28 mouse cellular contexts compared by ENCODE assay signal in genomic region chr5:73918011-73918410, GRCm38 (mm10).
DNase-seq lines count a peak whose midpoint lies in the region; ATAC-seq lines count a peak whose summit lies in the region.
"Had no signal": no experiment of that assay in that cellular context is flagged by ENCODE, and none has a peak within 500 bp of the region (broad histone marks: within the 10 kb centered on the region; RNA-seq: fewer than 3 reads in every experiment).

No protein-coding gene starts in this region.

- H3K4me3 ChIP-seq in embryonic facial prominence, embryonic 11.5 days (ENCODE audit: low read depth, low read length): no peak overlapping the region
- H3K4me3 ChIP-seq in embryonic facial prominence, embryonic 10.5 days: no peak overlapping the region
- no peak overlapping the region for H3K4me3 ChIP-seq in embryonic facial prominence, embryonic 14.5 days (ENCODE audit: low read depth, low read length)
- H3K4me3 ChIP-seq: embryonic facial prominence, embryonic 12.5 days; embryonic facial prominence, embryonic 15.5 days; erythroblast, embryonic 14.5 days; forebrain, embryonic 10.5 days; forebrain, embryonic 12.5 days had no signal

- DNase-seq in embryo, embryonic 10.5 days (ENCODE audit: low spot score): peak; percentile 31
- DNase-seq in embryo, embryonic 10 days (ENCODE audit: low spot score): no peak
- peak; percentile 77 for DNase-seq in embryonic facial prominence, embryonic 11.5 days (ENCODE audit: low spot score)
- DNase-seq in embryonic facial prominence, embryonic 10.5 days (ENCODE audit: low spot score): no peak
- DNase-seq in embryonic facial prominence, embryonic 14.5 days (ENCODE audit: low spot score): peak; percentile 36
- peak; percentile 66 for DNase-seq in hindlimb bud, embryonic 11.5 days (ENCODE audit: extremely low spot score, low read depth, low spot score)
- no peak for DNase-seq in heart, adult 9 months (ENCODE audit: low spot score in 2 of 2)
- DNase-seq: adrenal gland, adult 8-10 months; adrenal gland, postnatal 14 days; adrenal gland, postnatal 36 days; B cell, adult 2 months; cerebellum, adult 11-12 months; cerebellum, adult 2 months; cerebellum, adult 9-10 months; cerebellum, postnatal 10 days; cerebellum, postnatal 25 days had no signal

- H3K27ac ChIP-seq in embryonic facial prominence, embryonic 11.5 days (replicated peaks; ENCODE audit: low read depth, low read length): no peak overlapping the region
- H3K27ac ChIP-seq in embryonic facial prominence, embryonic 10.5 days (replicated peaks): no peak overlapping the region
- H3K27ac ChIP-seq in embryonic facial prominence, embryonic 14.5 days (replicated peaks; ENCODE audit: low read depth, low read length): no peak overlapping the region
- H3K27ac ChIP-seq: embryonic facial prominence, embryonic 12.5 days; embryonic facial prominence, embryonic 15.5 days; forebrain, embryonic 10.5 days; forebrain, embryonic 12.5 days had no signal

- no peak for ATAC-seq in embryonic facial prominence, embryonic 11.5 days (replicated peaks; ENCODE audit: insufficient number of reproducible peaks, low FRiP score, low TSS enrichment, low read depth)
- ATAC-seq in embryonic facial prominence, embryonic 14.5 days (ENCODE audit: low read depth): no peak
- ATAC-seq: activated CD4-positive, CD25-positive, alpha-beta regulatory T cell, adult 4 months; CD4-positive, CD25-positive, alpha-beta regulatory T cell, adult 4 months; forebrain, embryonic 14.5 days; forebrain, embryonic 16.5 days; Patski had no signal

- H3K9me3 ChIP-seq in embryonic facial prominence, embryonic 11.5 days (replicated peaks; ENCODE audit: control insufficient read depth, low read length): no peaks in the 10 kb centered on the region
- H3K9me3 ChIP-seq in embryonic facial prominence, embryonic 10.5 days: no peaks in the 10 kb centered on the region
- no peaks in the 10 kb centered on the region for H3K9me3 ChIP-seq in embryonic facial prominence, embryonic 14.5 days (ENCODE audit: control insufficient read depth, low read length)
- H3K9me3 ChIP-seq: embryonic facial prominence, embryonic 12.5 days; embryonic facial prominence, embryonic 15.5 days; forebrain, embryonic 10.5 days; forebrain, embryonic 12.5 days; G1E had no signal

- H3K4me1 ChIP-seq in embryonic facial prominence, embryonic 11.5 days (ENCODE audit: control insufficient read depth, insufficient read depth, low read length): no peaks in the 10 kb centered on the region
- H3K4me1 ChIP-seq in embryonic facial prominence, embryonic 10.5 days: peaks cover 13% of the 10 kb centered on the region
- peaks cover 13% of the 10 kb centered on the region; the same call in 1 of the 2 replicates for H3K4me1 ChIP-seq in embryonic facial prominence, embryonic 14.5 days (ENCODE audit: control insufficient read depth, insufficient read depth, low read length)
- H3K4me1 ChIP-seq: forebrain, embryonic 12.5 days had no signal

- H3K4me2 ChIP-seq in embryonic facial prominence, embryonic 11.5 days (ENCODE audit: low read depth, low read length): no peak overlapping the region
- no peak overlapping the region for H3K4me2 ChIP-seq in embryonic facial prominence, embryonic 14.5 days (ENCODE audit: low read depth, low read length)
- H3K4me2 ChIP-seq: embryonic facial prominence, embryonic 12.5 days; embryonic facial prominence, embryonic 15.5 days; forebrain, embryonic 12.5 days had no signal

- no peaks in the 10 kb centered on the region for H3K27me3 ChIP-seq in embryonic facial prominence, embryonic 11.5 days (ENCODE audit: control insufficient read depth, insufficient read depth, low read length)
- no peaks in the 10 kb centered on the region for H3K27me3 ChIP-seq in embryonic facial prominence, embryonic 10.5 days (replicated peaks; ENCODE audit: low read depth, poor library complexity, severe bottlenecking)
- H3K27me3 ChIP-seq in embryonic facial prominence, embryonic 14.5 days (replicated peaks; ENCODE audit: control insufficient read depth, insufficient read depth, low read length): no peaks in the 10 kb centered on the region
- H3K27me3 ChIP-seq: CH12.LX; embryonic facial prominence, embryonic 12.5 days; embryonic facial prominence, embryonic 15.5 days; forebrain, embryonic 12.5 days had no signal

- WGBS in embryonic facial prominence, embryonic 11.5 days: 31% methylated on average over 2 of the region's 2 CpGs
- 44% methylated on average over 2 of the region's 2 CpGs for WGBS in embryonic facial prominence, embryonic 10.5 days
- WGBS in embryonic facial prominence, embryonic 14.5 days: 28% methylated on average over 2 of the region's 2 CpGs

- no peak overlapping the region for H3K9ac ChIP-seq in embryonic facial prominence, embryonic 11.5 days (replicated peaks; ENCODE audit: low read length)
- H3K9ac ChIP-seq in embryonic facial prominence, embryonic 14.5 days (ENCODE audit: low read depth, low read length): no peak overlapping the region
- H3K9ac ChIP-seq: embryonic facial prominence, embryonic 12.5 days; embryonic facial prominence, embryonic 15.5 days; forebrain, embryonic 12.5 days had no signal

- no peaks in the 10 kb centered on the region for H3K36me3 ChIP-seq in embryonic facial prominence, embryonic 11.5 days (replicated peaks; ENCODE audit: control insufficient read depth, insufficient read depth, low read depth, low read length)
- no peaks in the 10 kb centered on the region for H3K36me3 ChIP-seq in embryonic facial prominence, embryonic 10.5 days (replicated peaks)
- H3K36me3 ChIP-seq in embryonic facial prominence, embryonic 14.5 days (ENCODE audit: control insufficient read depth, insufficient read depth, low read length): no peaks in the 10 kb centered on the region
- H3K36me3 ChIP-seq: embryonic facial prominence, embryonic 12.5 days; embryonic facial prominence, embryonic 15.5 days; forebrain, embryonic 10.5 days; forebrain, embryonic 12.5 days; G1E had no signal

Comparison
In these comparisons a context has a peak if more than half of its experiments do, and no peak if none do; other contexts are left out.
1. DNase-seq: peak in embryo, embryonic 10.5 days (single experiment), embryonic facial prominence, embryonic 11.5 days (single experiment), embryonic facial prominence, embryonic 14.5 days (single experiment) and hindlimb bud, embryonic 11.5 days (single experiment); none in embryo, embryonic 10 days (single experiment), embryonic facial prominence, embryonic 10.5 days (single experiment) and heart, adult 9 months (0 of 2).